Mouse (Mus musculus) limb, embryonic 13.5 days (tissue): ENCODE measurements around the gene Dnase1. TPM values are rescaled to one million over a fixed set of nuclear protein-coding genes. Genes with fewer than 3 reads are reported as not detected.

Source experiments
- microRNA-seq: library from miRNA; unstranded; fragments of <30 nt; microRNA quantifications from one replicate; pipeline ENCODE4, GENCODE M21; 2016
- polyA plus RNA-seq: library from polyadenylated mRNA; unstranded; fragments of >200 nt; fragmentation: Nextera tagmentation; extraction: Ambion mirVana; gene quantifications from 2 replicates; pipeline ENCODE4 v1.2.1, GENCODE M21; 2015

Dnase1 gene
- polyA plus RNA-seq, 1 experiment from 2014 or later, result 6.7 TPM

Small RNAs within 50 kb of the gene (microRNA-seq; reads per million reads assigned to microRNA genes)
- not detected for gene Gm23413

Other genes starting within 250 kb of the Dnase1 start
- not detected in 2 replicates for gene Olfr15, start 206.1 kb upstream of the Dnase1 start, polyA plus RNA-seq
- 1.6 and 1.8 TPM in 2 replicates for gene Zfp174, start 189.7 kb upstream of the Dnase1 start, polyA plus RNA-seq
- 55.8 and 59.1 TPM in 2 replicates for gene Naa60, start 164.6 kb upstream of the Dnase1 start, polyA plus RNA-seq
- gene Zfp597, start 152.4 kb upstream of the Dnase1 start, polyA plus RNA-seq, result 6.1 and 6.4 TPM in 2 replicates
- gene Gm20695, start 152.3 kb upstream of the Dnase1 start, polyA plus RNA-seq, result 4.3 and 6.2 TPM in 2 replicates
- 6.9 and 8.1 TPM in 2 replicates for gene 1700037C18Rik, start 128.3 kb upstream of the Dnase1 start, polyA plus RNA-seq
- gene Cluap1, start 128.1 kb upstream of the Dnase1 start, polyA plus RNA-seq, result 31.1 and 31.3 TPM in 2 replicates
- 0.87 and 1.2 TPM in 2 replicates for gene Nlrc3, start 60.3 kb upstream of the Dnase1 start, polyA plus RNA-seq
- gene Slx4, start 33.2 kb upstream of the Dnase1 start, polyA plus RNA-seq, result 16.7 and 18.6 TPM in 2 replicates
- 77.5 and 85.2 TPM in 2 replicates for gene Trap1, start 40.9 kb downstream of the Dnase1 start, polyA plus RNA-seq
- 44.3 and 47.0 TPM in 2 replicates for gene Crebbp, start 177.1 kb downstream of the Dnase1 start, polyA plus RNA-seq